Mouse (Mus musculus): ENCODE measurements at regions not wholly inside any gene's neighbourhood (a gene's known extent, or its start where the extent isn't known, plus 50 kb on each side); places are given as distances from the start of the nearest gene placed in this dataset.

GRCm38 (mm10) chr10:17610592-17610991 is 112.4 kb upstream of the Cited2 start:
- ATAC-seq: no peak

- ATAC-seq: no peak
Measured at GRCm38 (mm10) chr10:17613281-17613680, 109.7 kb upstream of the Cited2 start.

- no peak for ATAC-seq
Measured at GRCm38 (mm10) chr10:17618024-17618423, 105.0 kb upstream of the Cited2 start.

GRCm38 (mm10) chr10:17619617-17620016 is 103.4 kb upstream of the Cited2 start:
- ATAC-seq: no peak

DNA sequence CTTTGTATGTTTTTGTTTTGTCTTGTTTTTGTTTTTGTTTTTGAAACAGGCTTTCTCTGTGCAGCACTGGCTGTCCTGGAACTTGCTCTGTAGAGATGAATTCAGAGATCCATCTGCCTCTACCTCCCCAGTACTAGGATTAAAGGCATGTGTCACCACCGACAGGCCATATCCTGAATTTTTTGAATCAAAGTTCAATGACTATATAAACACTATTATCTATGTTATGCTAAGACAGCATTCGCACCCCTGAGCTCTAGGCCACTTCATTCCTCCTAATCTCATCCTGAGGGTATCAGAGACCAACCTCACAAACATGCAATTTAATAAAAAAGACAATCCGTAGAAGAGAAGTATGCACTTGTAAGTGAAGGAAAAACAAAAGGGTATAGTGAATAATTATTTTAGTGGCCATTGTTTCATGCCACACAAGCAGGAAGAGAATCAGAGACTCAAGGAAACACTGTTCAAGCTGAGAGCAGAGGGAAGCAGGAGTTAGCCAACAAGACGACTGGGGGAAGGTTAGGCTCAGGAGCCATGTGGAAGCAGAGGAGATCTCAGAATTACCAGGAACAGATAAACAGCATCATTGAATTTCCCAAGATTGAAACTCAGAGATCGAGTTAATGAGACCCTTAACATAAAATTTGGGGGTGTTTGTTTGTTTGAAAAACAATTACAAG is 101.2 kb upstream of the Cited2 start:
- no peak for ATAC-seq

DNA sequence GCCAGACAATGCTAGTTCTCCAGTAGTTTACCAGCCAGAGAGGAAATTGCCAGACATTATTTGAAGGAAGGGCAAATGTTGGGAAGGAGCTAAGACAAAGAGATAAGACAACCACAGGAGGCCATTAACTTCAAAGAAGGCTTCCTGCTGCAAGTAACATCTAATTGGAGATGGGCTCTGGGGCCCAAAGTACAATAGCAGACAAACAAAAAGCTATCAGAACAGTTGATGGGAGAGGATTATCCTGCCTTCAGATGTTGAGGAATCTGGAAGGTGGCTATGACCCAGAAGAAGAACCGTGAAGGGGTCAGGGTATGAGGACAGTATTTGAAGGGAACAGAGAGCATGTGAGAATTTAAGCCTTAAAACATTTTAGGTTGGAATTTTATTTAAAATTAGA is 100.2 kb upstream of the Cited2 start:
- no peak for ATAC-seq

- peak; percentile 86 for ATAC-seq
Measured at GRCm38 (mm10) chr10:17629709-17630108, 93.3 kb upstream of the Cited2 start.

GRCm38 (mm10) chr10:17630861-17631581 is 92.0 kb upstream of the Cited2 start:
- no peak for ATAC-seq

GRCm38 (mm10) chr10:17631817-17632216 is 91.2 kb upstream of the Cited2 start:
- ATAC-seq: no peak

- ATAC-seq: no peak
Measured at GRCm38 (mm10) chr10:17632959-17633674, 89.9 kb upstream of the Cited2 start.

DNA sequence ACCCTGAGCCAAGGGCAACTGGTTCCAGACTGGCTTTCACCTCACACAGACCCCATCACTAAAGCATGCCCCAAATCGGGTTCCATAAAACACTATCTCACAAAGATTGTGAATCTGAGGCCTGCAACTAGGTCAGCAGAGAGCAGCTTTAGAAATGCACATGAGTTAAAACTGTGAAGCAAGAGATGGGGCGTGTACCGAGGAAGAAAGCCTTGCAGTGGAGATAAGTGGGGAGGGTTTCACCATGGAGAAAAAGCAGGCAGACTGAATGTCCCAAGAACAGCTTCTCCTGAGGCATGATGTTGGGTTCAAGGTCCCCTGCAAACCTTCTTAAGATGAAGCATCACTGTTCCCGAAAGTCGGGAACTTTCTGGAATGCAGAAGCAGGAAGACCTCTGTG is 77.7 kb upstream of the Cited2 start:
- ATAC-seq: no peak

- ATAC-seq: no peak
Measured at GRCm38 (mm10) chr10:17646391-17646790, 76.6 kb upstream of the Cited2 start.

DNA sequence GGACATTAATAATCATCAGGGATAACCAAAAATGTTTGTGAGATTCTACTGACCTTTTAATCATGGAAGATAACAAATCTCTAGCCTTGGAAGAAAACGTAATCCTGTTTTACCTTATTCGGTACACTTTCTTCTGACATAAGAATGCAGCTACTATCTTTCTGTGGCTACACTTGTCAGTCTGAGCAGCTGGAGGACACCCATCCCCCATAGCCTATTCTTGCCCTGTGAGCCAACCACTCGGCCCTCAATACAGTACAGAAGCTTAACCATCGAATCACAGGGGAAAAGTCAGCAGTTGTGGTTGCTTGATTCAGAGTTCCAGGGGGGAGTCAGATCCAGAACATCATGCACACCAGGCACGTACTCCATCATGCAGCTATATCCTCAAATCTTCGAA is 74.9 kb upstream of the Cited2 start:
- no peak for ATAC-seq

DNA sequence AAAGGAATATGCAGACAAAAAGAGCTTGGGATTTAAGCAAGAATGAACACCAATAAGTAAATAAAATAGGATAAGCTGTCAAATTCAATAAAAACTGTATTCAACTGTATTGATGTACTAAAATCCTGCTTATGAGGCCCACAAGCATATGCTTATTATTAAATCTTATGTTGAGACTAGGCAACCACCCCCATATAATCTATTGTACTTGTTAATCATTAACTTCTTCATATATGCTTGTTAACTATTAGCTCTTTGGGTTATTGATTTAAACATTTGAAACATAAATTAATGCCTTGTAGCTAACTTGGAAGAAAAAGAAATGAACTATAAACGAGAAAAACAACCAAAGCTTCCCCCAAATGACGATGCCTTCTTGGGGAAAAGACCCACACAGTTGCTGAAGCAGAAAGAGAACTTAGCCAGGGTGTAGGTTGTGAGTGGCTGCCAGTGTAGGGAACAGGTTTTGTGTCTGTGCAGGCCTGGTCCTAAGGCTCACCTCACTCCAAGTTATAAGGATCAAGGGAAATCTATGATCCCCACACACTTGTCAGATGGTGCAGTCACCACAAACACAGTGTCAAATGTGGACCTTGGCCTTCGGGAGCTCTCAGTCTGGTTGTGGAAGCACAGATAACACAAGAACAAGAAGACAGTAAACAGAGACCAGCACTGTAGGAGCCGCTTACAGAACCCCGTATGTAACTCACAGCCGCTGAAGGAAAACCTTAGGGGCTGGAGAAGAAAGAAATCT is 71.8 kb upstream of the Cited2 start:
- ATAC-seq: no peak

DNA sequence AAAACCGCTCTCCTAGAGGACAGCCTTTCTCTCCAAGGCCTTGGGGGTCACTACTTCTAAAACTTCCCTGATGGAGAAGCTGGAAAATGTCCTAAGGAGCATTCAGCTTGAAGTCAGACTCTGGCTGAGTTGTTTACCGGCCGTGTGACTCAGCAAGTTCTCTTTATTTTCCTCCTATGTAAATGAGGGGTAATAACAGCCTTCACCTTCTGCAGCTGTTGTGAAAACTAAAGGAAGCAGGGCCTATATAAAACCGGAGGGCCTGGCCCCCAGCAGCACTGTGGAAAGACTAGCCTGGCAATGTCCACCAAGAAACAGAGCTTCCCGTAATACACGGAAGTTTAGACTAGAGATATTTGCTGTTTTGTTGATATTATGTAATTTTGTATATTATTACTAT is 69.7 kb upstream of the Cited2 start:
- ATAC-seq: no peak

GRCm38 (mm10) chr10:17653785-17654184 is 69.2 kb upstream of the Cited2 start:
- ATAC-seq: no peak

DNA sequence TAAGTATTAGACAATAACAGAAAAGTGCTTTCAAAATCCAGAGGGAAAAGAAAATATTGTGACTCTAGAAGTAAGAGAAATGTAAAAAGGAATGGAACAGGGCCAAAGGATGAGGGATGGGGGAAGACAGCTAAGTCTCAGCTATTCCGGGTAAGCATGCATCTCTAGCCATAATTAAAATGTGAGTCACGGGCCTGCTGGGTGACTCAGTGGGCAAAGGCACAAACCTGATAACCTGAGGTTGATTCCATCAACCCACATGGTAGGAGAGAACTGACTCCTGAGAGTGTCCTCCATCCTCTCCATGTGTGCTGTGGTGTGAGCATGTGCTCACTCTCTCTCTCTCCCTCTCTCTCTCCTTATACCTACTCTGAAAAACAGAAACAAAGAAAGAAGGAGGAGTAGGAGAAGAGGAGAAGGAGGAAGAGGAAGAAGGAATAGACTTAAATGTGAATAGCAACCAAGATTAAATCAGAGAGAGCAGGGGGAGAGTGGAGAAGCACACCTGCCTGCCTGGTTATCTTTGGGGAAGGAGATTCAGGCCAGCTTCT is 68.6 kb upstream of the Cited2 start:
- ATAC-seq: no peak

DNA sequence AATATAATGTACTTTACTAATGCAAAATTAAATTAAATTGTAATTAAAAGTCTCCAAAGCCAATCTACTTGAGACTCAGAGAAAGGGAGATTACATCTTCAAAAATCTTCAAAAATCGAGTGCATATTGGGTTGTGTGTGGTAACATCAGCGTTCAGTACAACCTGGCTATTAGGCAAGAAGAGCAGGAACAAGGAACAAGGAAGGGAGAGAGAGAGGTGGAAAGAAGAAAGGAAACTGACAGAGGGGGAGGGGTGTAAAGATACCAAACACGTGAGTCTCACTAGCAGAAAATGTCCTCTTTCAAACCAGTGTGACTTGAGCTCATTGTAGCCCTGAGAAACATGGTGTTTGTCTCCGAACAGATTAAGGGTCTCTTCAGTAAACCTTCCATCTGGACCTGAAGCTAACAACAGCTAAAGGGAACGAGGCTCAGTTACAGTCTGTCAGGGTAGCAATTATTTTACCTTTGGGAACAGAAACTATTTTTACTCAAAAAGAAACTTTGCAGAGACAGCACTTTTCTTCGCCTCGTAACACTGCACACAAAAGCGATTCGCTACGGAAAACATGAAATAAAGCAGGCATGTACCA is 67.5 kb upstream of the Cited2 start:
- no peak for ATAC-seq

DNA sequence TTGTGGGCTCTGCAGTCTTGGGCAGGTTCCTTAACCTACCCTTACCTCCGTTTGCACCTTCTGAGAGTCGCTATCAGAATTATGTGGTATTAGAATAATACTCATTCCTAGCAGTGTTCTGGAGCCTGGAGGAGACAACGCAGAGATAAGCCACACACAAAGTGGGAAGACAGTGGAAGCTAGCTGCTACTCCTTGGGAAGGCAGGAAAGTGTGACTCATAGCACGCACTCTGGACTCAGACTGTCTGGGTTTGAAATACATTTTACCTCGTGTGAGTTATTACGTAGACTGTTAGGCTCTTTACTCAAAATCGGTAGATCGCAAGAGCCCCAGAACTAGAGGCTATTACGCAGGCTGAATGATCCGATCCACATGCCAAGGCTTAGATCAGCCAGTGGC is 66.7 kb upstream of the Cited2 start:
- no peak for ATAC-seq

DNA sequence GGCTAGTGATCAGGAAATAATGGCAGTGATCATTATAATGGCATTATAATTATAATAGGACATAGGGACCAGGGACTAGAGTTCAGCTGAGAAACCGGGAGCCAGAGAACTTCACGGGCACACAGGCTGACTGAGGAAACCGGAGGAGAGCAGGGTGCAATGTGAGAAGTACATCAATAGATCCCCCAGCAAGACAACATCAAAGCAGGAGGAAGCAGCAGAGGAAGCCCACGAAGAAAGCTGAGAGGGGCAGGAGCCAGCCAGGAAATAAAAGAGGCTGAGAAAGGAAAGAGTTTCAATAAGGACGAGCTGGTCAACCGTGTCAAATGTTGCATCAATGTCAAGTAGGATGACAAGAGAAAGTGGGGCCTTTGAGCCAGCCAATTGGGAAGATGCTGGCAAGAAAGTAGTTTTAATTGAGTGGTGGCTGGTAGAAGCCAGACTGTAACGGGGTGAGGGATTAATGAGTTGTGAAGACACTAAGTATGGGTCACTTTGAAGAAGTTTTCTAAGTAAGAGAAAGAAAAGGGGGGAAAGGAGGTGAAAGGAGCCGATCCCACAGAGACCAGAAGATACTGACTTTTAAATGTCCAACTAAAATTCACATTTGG is 66.0 kb upstream of the Cited2 start:
- ATAC-seq: no peak

DNA sequence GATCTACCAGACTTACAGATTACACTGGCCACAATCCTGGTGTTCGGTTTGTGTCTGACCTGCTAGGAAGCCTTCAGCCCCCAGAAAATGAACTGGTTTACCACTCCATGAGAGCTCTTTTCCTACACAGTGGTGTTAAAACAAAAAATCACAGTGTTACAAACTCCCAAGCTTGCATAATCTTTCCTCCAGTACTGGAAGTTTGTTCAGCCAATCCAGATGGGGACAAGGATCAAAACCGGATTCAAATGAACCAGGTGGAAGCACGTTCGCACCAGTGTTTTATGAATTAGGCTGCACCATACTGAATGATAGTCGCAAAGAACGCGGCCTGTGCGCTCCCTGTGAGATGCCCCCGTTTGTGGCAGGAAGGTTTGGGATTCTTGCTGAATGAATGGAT is 63.4 kb upstream of the Cited2 start:
- no peak for ATAC-seq

All from activated CD4-positive, CD25-positive, alpha-beta regulatory T cell, adult 4 months (primary cell).